Mouse (Mus musculus) adrenal gland, postnatal 4 days (tissue): ENCODE data around the gene Gm826. TPM values are rescaled to one million over a fixed set of nuclear protein-coding genes. Genes with fewer than 3 reads are reported as not detected.
A peak's percentile ranks its signal among the peaks of the same experiment; 100 is the strongest.

ENCODE experiments used
- DNase-seq, 2 experiments: peaks; one replicate each; pipeline ENCODE4 v3.0.0; 2021 to 2022; ENCODE audit warnings: low spot score in 2 of 2, mixed read lengths in 2 of 2
- long read RNA-seq, 2 experiments: library from polyadenylated mRNA; stranded (forward); transcript quantifications; one replicate each; pipeline ENCODE4 v2.0.0; 2021
- total RNA-seq, 2 experiments: library from RNA; stranded (reverse); gene quantifications; 2 replicates each; pipeline ENCODE4 v1.2.3; 2021

Gm826 gene
- total RNA-seq, result under 1 TPM; 0.90 TPM
- long read RNA-seq, experiment 1, partial matches to known transcripts, result 0 of 1 reads
- long read RNA-seq, experiment 1, other reads (novel, unspliced or antisense), result 1 of 1 reads
- long read RNA-seq, experiment 2, partial matches to known transcripts, result 0 of 2 reads
- long read RNA-seq, experiment 2, other reads (novel, unspliced or antisense), result 1 of 2 reads

GRCm38 (mm10) chr2:160334111-160334661 lies at the start of gene Gm826:
Gm826 (minus strand) TSS chr2:160334162.
- no peak for DNase-seq

DNA sequence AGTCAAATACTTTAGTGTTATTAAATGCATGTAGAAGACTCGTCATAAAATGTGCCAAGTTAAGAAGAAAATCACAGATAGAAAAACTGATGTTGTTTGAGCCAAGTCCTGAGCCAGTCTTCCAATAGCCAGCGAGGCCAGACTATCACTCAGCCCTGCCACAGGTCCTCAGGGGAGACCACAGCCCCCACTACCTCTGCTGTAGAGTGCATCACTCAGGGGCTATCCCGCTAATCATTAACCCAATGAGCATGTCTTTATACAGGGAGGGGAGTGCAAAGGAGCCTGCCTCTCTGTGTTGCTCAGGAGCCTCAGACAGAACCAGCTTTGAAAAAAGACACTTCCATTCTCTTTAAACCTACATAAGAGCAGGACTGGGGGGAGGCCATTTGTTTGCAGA lies 49.5 kb upstream of the Gm826 start:
- DNase-seq, result no peak

GRCm38 (mm10) chr2:160378271-160378670 lies 44.3 kb upstream of the Gm826 start:
- no peak for DNase-seq

DNA sequence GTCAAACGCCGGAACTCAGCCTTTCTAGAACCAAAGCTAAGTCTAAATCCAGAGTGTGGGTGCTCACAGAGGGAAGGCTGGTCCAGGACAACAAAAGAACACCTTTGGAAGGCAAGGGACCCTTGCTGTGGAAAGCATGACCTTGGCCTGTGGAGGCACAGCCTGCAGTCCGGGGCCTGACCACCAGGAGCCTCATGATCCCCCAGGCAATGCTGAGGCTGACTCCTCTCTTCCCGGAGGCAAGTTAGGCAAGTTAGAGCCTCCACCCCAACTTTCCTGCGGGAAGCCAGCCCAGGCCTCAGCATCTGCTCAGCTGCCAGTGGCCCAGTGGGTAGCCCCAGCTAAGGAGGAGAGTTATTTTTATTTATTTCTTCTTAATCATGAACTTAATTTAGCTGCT lies 42.3 kb upstream of the Gm826 start:
- DNase-seq, result no peak

DNA sequence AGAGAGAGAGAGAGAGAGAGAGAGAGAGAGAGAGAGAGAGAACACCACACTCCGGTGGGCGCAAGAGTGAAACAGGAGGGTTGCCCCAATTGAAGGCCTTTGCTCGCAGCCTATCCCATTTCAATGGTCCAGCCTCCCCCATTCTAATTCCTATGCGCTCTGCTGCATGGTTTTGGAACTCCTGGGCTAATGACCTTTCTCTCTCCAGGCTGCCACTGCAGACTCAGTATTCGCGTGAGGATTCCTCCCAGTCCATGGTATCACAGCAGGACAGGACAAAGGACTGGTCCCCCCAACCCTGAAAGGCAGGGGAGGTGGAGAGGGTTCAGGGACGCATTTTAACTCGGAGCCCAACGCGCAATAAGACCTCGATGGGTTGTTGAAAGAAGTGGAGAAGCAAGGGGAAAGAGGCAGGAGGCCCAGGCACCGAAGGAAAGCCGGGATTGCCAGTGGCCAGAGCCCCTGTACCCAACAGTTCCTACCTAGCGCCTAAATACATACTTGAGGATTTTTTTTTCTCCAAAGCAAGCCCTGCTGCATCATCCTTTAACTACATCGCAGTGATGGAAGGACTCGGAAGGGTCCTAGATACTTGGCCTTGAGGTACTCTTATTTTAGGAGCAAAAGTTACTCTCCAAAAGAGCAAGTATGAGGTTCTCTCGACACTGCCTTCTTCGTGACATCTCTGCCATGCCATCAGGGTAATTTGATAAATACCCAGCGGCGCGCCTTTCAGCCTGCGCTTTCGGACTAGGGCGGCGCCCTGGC lies 35.9 kb upstream of the Gm826 start:
- no peak for DNase-seq

GRCm38 (mm10) chr2:160368422-160369357 lies 34.7 kb upstream of the Gm826 start:
- DNase-seq, result no peak

GRCm38 (mm10) chr2:160367448-160368208 lies 33.7 kb upstream of the Gm826 start:
- peak; percentile 75 to 87 for DNase-seq

- peak; percentile 78 to 83 for DNase-seq
Measured at GRCm38 (mm10) chr2:160366980-160367338, 33.0 kb upstream of the Gm826 start, which contains the start of gene Mafb. Mafb (minus strand) TSS chr2:160367065.

- peak in 1 of 2 experiments; percentile 9 for DNase-seq
Measured at GRCm38 (mm10) chr2:160366111-160366979, 32.4 kb upstream of the Gm826 start.

DNA sequence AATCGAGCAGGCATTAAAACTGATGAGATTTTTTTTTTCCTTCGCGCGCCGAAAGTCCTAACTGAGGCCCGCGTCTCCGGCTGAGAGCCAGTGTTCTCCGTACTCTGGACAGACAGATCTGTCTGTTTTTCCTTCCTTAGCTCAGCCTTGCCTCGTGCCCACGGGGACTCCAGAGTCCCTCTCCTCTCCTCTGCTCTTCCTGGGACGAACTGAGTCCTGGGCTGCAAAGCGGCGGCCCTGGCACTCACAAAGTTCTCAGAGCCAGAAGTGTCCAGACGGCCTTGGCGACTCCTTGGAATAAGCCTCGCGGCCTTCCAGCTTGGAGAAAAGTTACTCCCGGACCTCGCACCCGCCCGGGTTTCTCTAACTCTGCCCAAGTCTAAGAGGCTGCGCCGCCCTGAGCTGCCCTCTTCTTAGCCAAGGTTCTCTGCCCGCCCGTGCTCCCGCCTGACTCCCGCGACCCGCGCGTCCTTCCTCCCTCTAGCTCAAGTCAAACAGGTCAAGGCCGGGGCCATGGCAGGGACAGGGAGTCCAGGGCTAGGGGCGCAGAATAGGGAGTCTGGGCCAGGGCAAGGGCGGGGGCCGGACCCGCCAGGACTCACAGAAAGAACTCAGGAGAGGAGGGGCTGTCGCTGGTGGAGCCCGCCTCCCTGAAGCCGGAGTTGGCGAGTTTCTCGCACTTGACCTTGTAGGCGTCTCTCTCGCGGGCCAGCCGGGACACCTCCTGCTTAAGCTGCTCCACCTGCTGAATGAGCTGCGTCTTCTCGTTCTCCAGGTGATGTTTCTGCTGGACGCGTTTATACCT lies 31.3 kb upstream of the Gm826 start:
- no peak for DNase-seq

GRCm38 (mm10) chr2:160364666-160365065 lies 30.7 kb upstream of the Gm826 start:
- no peak for DNase-seq

DNA sequence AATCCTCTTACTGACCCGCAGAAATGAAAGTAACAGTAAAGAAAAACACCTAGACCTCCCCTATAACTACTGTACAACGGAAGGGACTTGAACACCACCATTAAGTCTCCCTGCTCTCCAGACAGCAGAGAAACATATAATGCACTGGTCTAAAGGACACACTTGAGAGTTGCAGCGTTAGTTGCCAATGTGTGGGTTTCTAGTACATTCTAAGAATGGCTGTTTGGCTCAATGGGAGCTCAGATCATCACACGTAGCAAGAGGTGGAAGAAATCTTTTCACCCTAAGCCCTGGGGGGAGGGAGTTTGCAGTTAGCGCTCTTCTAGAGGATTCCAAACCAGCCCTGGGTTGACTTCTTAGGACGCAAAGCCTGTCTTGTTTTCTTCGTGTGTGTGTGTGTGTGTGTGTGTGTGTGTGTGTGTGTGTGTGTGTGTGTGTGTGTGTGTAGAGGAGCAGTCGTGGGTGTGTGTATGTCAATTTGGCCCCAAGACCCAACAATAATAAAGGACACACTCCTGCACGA lies 30.2 kb upstream of the Gm826 start:
- no peak for DNase-seq

DNA sequence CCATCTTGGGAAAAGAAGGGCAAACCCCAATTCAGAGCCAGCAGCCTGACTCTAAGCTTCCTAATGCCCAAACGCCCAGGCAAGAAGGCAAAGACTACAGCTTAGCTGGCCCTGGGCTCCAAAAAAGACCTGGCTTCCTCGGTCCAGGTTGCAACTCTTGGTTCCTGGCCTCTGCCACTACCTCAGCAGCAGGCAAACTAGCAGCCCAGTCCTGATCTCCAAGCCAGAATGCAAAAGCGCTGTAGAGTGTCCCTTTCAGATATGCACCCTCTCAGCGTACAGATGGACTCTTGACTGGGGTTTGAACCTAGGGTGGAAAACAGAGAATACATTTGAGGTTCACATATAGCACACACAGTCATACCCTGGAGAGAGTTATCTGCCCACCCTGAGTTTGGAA lies 29.2 kb upstream of the Gm826 start:
- DNase-seq, result no peak

GRCm38 (mm10) chr2:160361442-160362121 lies 27.6 kb upstream of the Gm826 start:
- DNase-seq, result no peak

DNA sequence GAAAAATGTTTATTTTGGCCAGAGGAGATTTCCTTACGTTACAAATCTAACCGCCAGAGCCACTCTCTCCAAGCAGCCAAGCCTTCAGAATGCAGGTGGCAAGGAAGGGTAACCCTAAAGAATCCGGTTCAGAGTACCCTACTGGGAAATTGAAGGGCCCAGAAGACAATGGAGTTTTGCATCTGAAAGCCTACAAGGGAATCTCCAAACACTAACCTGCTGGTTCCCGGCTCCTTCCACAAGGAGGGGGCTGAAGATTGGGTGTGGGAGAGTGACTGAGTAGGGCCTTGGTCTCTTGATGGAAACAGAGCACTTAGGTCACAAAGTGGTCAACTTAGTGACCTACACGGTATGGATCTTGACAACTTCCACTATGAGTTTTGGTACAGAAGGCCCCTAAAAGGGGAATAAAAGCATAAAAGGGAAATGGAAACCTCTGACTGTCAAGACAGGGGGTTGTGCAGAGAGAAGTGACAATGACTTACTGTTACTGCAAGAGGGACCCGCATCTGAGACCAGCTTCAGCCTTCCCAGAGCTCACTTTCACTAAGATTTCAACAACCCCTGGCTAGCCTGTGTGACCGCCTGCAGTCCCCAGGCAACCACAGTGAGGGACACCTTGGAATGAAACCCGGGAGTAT lies 26.4 kb upstream of the Gm826 start:
- no peak for DNase-seq

- no peak for DNase-seq
Measured at GRCm38 (mm10) chr2:160358896-160359295, 24.9 kb upstream of the Gm826 start.

- DNase-seq, result no peak
Measured at GRCm38 (mm10) chr2:160357442-160357841, 23.5 kb upstream of the Gm826 start.

GRCm38 (mm10) chr2:160356132-160356531 lies 22.2 kb upstream of the Gm826 start:
- no peak for DNase-seq
